16 mouse cellular contexts compared by ENCODE assay signal in the genomic region with DNA sequence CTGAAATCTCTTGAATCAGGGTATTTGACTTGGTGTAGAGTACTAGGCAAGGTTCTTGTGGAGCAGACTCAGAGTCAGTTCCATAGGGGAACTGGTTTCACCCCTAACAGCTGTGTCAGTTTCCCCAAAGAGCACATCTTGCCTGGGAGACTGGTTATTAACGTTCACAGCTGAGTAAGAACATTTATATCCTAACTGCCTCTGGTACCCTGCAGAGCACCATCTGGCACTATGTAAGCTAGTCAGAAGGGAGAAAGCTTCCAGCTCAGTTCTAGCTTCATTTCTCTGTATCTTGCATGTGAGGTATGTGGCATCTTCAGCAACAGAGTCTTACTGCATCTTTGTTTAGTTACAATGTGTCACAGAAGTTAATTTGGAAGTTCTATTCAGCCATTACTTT. TPM values are rescaled to one million over a fixed set of nuclear protein-coding genes. Genes with fewer than 3 reads are reported as not detected.
A peak's percentile ranks its signal among the peaks of the same experiment; 100 is the strongest.
DNase-seq lines count a peak whose midpoint lies in the region; ATAC-seq lines count a peak whose summit lies in the region.
"Had no signal": no experiment of that assay in that cellular context is flagged by ENCODE, and none has a peak within 500 bp of the region (broad histone marks: within the 10 kb centered on the region; RNA-seq: fewer than 3 reads in every experiment).

No protein-coding gene starts in this region.

- H3K4me3 ChIP-seq in hindbrain, embryonic 13.5 days = no peak overlapping the region
- no peak overlapping the region for H3K4me3 ChIP-seq in hindbrain, embryonic 11.5 days (ENCODE audit: low read depth, low read length)
- no peak overlapping the region for H3K4me3 ChIP-seq in hindbrain, embryonic 16.5 days (ENCODE audit: low read length)
- no peak overlapping the region for H3K4me3 ChIP-seq in heart, embryonic 11.5 days (ENCODE audit: low read depth, low read length)
- H3K4me3 ChIP-seq: myocyte had no signal

- peaks cover 5% of the 10 kb centered on the region; the same call in 1 of the 2 replicates for H3K4me1 ChIP-seq in hindbrain, embryonic 13.5 days (replicated peaks)
- H3K4me1 ChIP-seq in hindbrain, embryonic 11.5 days (replicated peaks; ENCODE audit: control insufficient read depth, insufficient read depth, low read length) = no peaks in the 10 kb centered on the region
- no peaks in the 10 kb centered on the region for H3K4me1 ChIP-seq in hindbrain, embryonic 16.5 days (ENCODE audit: control insufficient read depth, insufficient read depth, low read depth, low read length)
- H3K4me1 ChIP-seq in heart, embryonic 11.5 days (ENCODE audit: control insufficient read depth, insufficient read depth, low read length) = no peaks in the 10 kb centered on the region

- H3K4me2 ChIP-seq in hindbrain, embryonic 13.5 days = no peak overlapping the region
- no peak overlapping the region for H3K4me2 ChIP-seq in hindbrain, embryonic 11.5 days (replicated peaks; ENCODE audit: low read depth, low read length)
- H3K4me2 ChIP-seq in hindbrain, embryonic 16.5 days (ENCODE audit: low read length) = no peak overlapping the region
- no peak overlapping the region for H3K4me2 ChIP-seq in heart, embryonic 11.5 days

- ATAC-seq in hindbrain, embryonic 13.5 days (ENCODE audit: low FRiP score) = peak; percentile 82
- no peak for ATAC-seq in hindbrain, embryonic 11.5 days (ENCODE audit: low FRiP score)
- ATAC-seq in hindbrain, embryonic 16.5 days = peak; percentile 81
- no peak for ATAC-seq in heart, embryonic 11.5 days (replicated peaks; ENCODE audit: insufficient number of reproducible peaks, low FRiP score, low TSS enrichment)
- ATAC-seq: Patski had no signal

- no peak overlapping the region for H3K27ac ChIP-seq in hindbrain, embryonic 13.5 days
- H3K27ac ChIP-seq in hindbrain, embryonic 11.5 days (ENCODE audit: low read depth, low read length) = no peak overlapping the region
- no peak overlapping the region for H3K27ac ChIP-seq in hindbrain, embryonic 16.5 days (ENCODE audit: low read depth, low read length)
- no peak overlapping the region for H3K27ac ChIP-seq in heart, embryonic 11.5 days (ENCODE audit: low read depth, low read length)
- H3K27ac ChIP-seq: liver, embryonic 14.5 days had no signal

- H3K9ac ChIP-seq in hindbrain, embryonic 13.5 days = no peak overlapping the region
- no peak overlapping the region for H3K9ac ChIP-seq in hindbrain, embryonic 11.5 days (ENCODE audit: low read depth, low read length)
- no peak overlapping the region for H3K9ac ChIP-seq in hindbrain, embryonic 16.5 days (ENCODE audit: low read depth, low read length)
- H3K9ac ChIP-seq in heart, embryonic 11.5 days (ENCODE audit: low read depth, low read length) = no peak overlapping the region
- H3K9ac ChIP-seq: liver, embryonic 14.5 days had no signal

- DNase-seq in hindbrain, embryonic 11.5 days (ENCODE audit: low spot score) = no peak
- peak; percentile 10 for DNase-seq in right cerebral cortex, adult 18-20 months
- DNase-seq in right cerebral cortex, postnatal 14 days = no peak
- DNase-seq in embryo, embryonic 10 days (ENCODE audit: low spot score) = no peak
- DNase-seq: heart, adult 18-20 months; heart, postnatal 36 days; lung, postnatal 4 days; thymus, postnatal 14 days had no signal

- WGBS in hindbrain, embryonic 13.5 days = 33% methylated on average over 1 of the region's 1 CpGs
- WGBS in hindbrain, embryonic 11.5 days = 41% methylated on average over 1 of the region's 1 CpGs
- 37% methylated on average over 1 of the region's 1 CpGs for WGBS in hindbrain, embryonic 16.5 days
- 54% methylated on average over 1 of the region's 1 CpGs for WGBS in heart, embryonic 11.5 days (ENCODE audit: insufficient replicate concordance)

- no peaks in the 10 kb centered on the region for H3K36me3 ChIP-seq in hindbrain, embryonic 13.5 days
- H3K36me3 ChIP-seq in hindbrain, embryonic 11.5 days (ENCODE audit: control insufficient read depth, insufficient read depth, low read length) = no peaks in the 10 kb centered on the region
- no peaks in the 10 kb centered on the region for H3K36me3 ChIP-seq in hindbrain, embryonic 16.5 days (ENCODE audit: control insufficient read depth, insufficient read depth, low read length)
- H3K36me3 ChIP-seq in heart, embryonic 11.5 days (ENCODE audit: control insufficient read depth, insufficient read depth, low read length) = no peaks in the 10 kb centered on the region

- no peaks in the 10 kb centered on the region for H3K9me3 ChIP-seq in hindbrain, embryonic 13.5 days
- H3K9me3 ChIP-seq in hindbrain, embryonic 11.5 days (ENCODE audit: control insufficient read depth, low read length) = no peaks in the 10 kb centered on the region
- no peaks in the 10 kb centered on the region for H3K9me3 ChIP-seq in hindbrain, embryonic 16.5 days (ENCODE audit: control insufficient read depth, low read length)
- no peaks in the 10 kb centered on the region for H3K9me3 ChIP-seq in heart, embryonic 11.5 days (replicated peaks; ENCODE audit: control insufficient read depth, low read length)

- H3K27me3 ChIP-seq in hindbrain, embryonic 13.5 days = no peaks in the 10 kb centered on the region
- H3K27me3 ChIP-seq in hindbrain, embryonic 11.5 days (ENCODE audit: control insufficient read depth, insufficient read depth, low read length) = no peaks in the 10 kb centered on the region
- H3K27me3 ChIP-seq in hindbrain, embryonic 16.5 days (replicated peaks; ENCODE audit: control insufficient read depth, insufficient read depth, low read length) = no peaks in the 10 kb centered on the region
- H3K27me3 ChIP-seq in heart, embryonic 11.5 days (ENCODE audit: control insufficient read depth, insufficient read depth, low read length) = no peaks in the 10 kb centered on the region
- H3K27me3 ChIP-seq: CH12.LX had no signal

RNA-seq across cellular contexts. Expression of a gene that starts 53.9 kb away (rescaled TPM):
- polyA plus RNA-seq in hindbrain, embryonic 13.5 days (2015; fragmentation: Nextera tagmentation; extraction: Ambion mirVana) = 0.13 and 0.27 TPM in 2 replicates
- polyA plus RNA-seq in hindbrain, embryonic 11.5 days (2014; fragmentation: Nextera tagmentation; extraction: Ambion mirVana) = 0.20 and 0.43 TPM in 2 replicates
- 0.25 and 0.36 TPM in 2 replicates for polyA plus RNA-seq in hindbrain, embryonic 16.5 days (2015; fragmentation: Nextera tagmentation; extraction: Ambion mirVana)
- polyA plus RNA-seq in heart, embryonic 11.5 days (2014; fragmentation: Nextera tagmentation; extraction: Ambion mirVana) = not detected in 2 replicates
- polyA plus RNA-seq: kidney, embryonic 14.5 days; liver, embryonic 14.5 days; myocyte had no signal

Comparison
In these comparisons a context has a peak if more than half of its experiments do, and no peak if none do; other contexts are left out.
1. ATAC-seq: peak in hindbrain, embryonic 13.5 days (single experiment) and hindbrain, embryonic 16.5 days (single experiment); none in hindbrain, embryonic 11.5 days (single experiment) and heart, embryonic 11.5 days (single experiment).